Mouse (Mus musculus) liver, embryonic 14.5 days (tissue): ENCODE measurements around the gene 2310011J03Rik.

ENCODE experiments used
- CTCF ChIP-seq: IDR thresholded peaks from 2 replicates; pipeline ENCODE4 v1.5.1; 2016; ENCODE audit warnings: antibody characterized with exemption, low read depth, control low read depth
- EP300 ChIP-seq: IDR thresholded peaks from 2 replicates; pipeline ENCODE4 v1.6.1; 2016; ENCODE audit warnings: antibody characterized with exemption, low read depth

DNA sequence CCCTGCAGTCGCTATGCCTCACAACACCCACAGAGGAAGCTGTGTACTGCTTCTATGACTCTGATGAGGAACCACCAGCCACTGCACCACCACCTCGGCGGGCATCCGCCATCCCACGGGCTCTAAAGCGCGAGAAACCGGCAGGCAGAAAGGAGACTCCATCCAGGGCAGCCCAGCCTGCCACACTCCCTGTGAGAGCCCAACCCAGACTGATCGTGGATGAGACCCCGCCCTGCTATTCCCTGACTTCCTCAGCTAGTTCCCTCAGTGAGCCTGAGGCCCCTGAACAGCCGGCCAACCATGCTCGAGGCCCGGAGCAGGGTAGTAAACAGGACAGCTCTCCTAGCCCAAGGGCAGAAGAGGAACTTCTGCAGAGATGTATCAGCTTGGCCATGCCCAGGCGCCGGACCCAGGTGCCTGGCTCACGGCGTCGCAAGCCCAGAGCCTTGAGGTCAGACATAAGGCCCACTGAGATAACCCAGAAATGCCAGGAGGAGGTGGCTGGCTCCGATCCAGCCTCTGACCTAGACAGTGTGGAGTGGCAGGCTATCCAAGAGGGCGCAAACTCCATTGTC lies 6.6 kb downstream of the 2310011J03Rik start:
- no peak for TF ChIP-seq CTCF
- TF ChIP-seq EP300, result no peak
